In the genomic region with DNA sequence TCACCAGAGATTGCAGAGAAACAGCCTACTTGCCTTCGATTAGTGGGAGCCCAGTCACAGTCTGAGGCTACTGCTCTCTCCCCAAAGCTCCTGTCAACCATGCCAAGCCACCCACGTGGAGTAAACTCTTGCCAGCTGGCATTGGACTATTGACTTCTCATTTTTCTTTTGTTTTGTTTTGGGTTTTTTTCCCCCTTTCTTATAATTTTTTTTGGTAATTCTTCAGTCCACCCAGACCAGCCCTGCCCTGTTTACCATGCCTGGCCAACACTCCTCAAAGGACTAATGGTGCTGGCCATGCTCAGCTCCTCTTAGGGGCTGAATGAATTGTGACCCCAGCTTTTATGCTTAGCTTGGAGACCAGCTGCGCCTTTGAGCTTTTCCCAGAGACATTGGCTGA, we compare ENCODE assay signal across 8 mouse cellular contexts. TPM values are rescaled to one million over a fixed set of nuclear protein-coding genes. Genes with fewer than 3 reads are reported as not detected.
DNase-seq lines count a peak whose midpoint lies in the region; ATAC-seq lines count a peak whose summit lies in the region.
"Had no signal": no experiment of that assay in that cellular context is flagged by ENCODE, and none has a peak within 500 bp of the region (broad histone marks: within the 10 kb centered on the region; RNA-seq: fewer than 3 reads in every experiment).

No protein-coding gene starts in this region.

- DNase-seq in right cerebral cortex, adult 18-20 months: peak; percentile 47
- no peak for DNase-seq in right cerebral cortex, postnatal 14 days
- DNase-seq in cerebellum, postnatal 25 days: peak; percentile 79 to 85
- peak; percentile 38 for DNase-seq in layer of hippocampus, adult 9-11 months
- no peak for DNase-seq in lung, postnatal 14 days
- no peak for DNase-seq in lung, postnatal 10 days

- ATAC-seq in inflammation-experienced regulatory T-cells, adult 6 months: no peak

RNA-seq across cellular contexts. Expression of gene Lrrn1, which starts 27.4 kb away (rescaled TPM):
- not detected for polyA plus RNA-seq in inflammation-experienced regulatory T-cells, adult 6 months (2017; shearing (Covaris generic))
- polyA plus RNA-seq: macrophage had no signal

Comparison
In these comparisons a context has a peak if more than half of its experiments do, and no peak if none do; other contexts are left out.
1. DNase-seq: peak in right cerebral cortex, adult 18-20 months (single experiment), cerebellum, postnatal 25 days (2 of 2) and layer of hippocampus, adult 9-11 months (single experiment); none in right cerebral cortex, postnatal 14 days (single experiment), lung, postnatal 14 days (single experiment) and lung, postnatal 10 days (single experiment).